Mouse (Mus musculus): ENCODE data around the gene Vmn1r7.
"Not testable (repeated sequence)": the region's sequence is repeated elsewhere in the genome, so short reads cannot be mapped to it uniquely, and the experiment has no call there.

DNA sequence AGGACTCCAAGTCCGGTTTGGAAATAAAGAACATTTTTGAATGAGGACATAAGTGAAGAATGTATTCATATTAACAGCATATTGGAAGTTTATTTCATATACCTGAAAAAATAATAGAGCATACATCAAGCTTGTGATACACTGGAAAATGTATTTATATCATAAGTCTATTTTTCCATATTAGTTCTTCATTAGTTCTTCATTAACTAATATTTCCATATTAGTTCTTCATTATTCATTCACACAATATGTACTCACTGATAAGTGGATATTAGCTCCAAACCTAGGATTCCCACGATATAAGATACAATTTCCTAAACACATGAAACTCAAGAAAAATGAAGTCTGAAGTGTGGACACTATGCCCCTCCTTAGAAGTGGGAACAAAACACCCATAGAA is at the start of gene Vmn1r7:
- TF ChIP-seq POLR2A (IDR thresholded peaks at IDR 0.05; ENCODE audit: borderline replicate concordance, insufficient read depth, low read length); CTCF (IDR thresholded peaks at IDR 0.05; ENCODE audit: borderline replicate concordance, insufficient read depth, low read depth, low read length): not testable (repeated sequence)

Data from cerebellum, adult 2 months (tissue).